Mouse (Mus musculus) A20 (cell line): ENCODE data around the gene Meltf.
A peak's percentile ranks its signal among the peaks of the same experiment; 100 is the strongest.
"Not testable (repeated sequence)": the region's sequence is repeated elsewhere in the genome, so short reads cannot be mapped to it uniquely, and the experiment has no call there.

Source experiments
- DNase-seq: peaks from one replicate; pipeline ENCODE4 v3.0.0-alpha.2; 2011; ENCODE audit warnings: low read depth, low spot score

The Meltf gene

GRCm38 (mm10) chr16:31933751-31934549, 55.3 kb downstream of the Meltf start, which contains the start of gene Pigz:
Gene Pigz (plus strand): TSS chr16:31933851.
- no peak for DNase-seq

GRCm38 (mm10) chr16:31934550-31935010, 56.0 kb downstream of the Meltf start:
- no peak for DNase-seq

- no peak for DNase-seq
Observed at GRCm38 (mm10) chr16:31935091-31935979, 56.7 kb downstream of the Meltf start.

- DNase-seq = no peak
Observed at GRCm38 (mm10) chr16:31936568-31936967, 58.0 kb downstream of the Meltf start.

- DNase-seq = no peak
Observed at GRCm38 (mm10) chr16:31938856-31939255, 60.2 kb downstream of the Meltf start.

DNA sequence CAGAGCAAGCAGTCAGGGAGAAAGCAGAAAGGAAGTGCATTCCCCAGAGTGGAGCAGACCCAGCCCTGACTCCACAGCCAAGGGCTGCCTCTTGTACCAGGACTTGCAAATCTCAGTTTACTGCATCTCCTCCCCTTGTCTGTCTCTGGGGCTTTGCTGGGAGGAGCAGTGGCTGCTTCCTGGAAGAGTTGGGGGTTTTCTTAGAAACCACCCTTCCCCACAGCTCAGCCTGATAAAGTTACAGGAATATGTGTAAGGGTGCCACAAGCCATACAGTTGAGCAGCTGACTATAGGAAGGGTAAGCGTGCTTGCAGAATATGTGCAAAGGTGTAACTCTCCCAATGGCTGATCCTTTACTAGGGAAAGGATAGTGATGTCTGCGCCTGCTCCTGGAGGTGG, 62.0 kb downstream of the Meltf start:
- no peak for DNase-seq

- peak; percentile 75 for DNase-seq
Observed at GRCm38 (mm10) chr16:31943980-31944379, 65.4 kb downstream of the Meltf start.

DNA sequence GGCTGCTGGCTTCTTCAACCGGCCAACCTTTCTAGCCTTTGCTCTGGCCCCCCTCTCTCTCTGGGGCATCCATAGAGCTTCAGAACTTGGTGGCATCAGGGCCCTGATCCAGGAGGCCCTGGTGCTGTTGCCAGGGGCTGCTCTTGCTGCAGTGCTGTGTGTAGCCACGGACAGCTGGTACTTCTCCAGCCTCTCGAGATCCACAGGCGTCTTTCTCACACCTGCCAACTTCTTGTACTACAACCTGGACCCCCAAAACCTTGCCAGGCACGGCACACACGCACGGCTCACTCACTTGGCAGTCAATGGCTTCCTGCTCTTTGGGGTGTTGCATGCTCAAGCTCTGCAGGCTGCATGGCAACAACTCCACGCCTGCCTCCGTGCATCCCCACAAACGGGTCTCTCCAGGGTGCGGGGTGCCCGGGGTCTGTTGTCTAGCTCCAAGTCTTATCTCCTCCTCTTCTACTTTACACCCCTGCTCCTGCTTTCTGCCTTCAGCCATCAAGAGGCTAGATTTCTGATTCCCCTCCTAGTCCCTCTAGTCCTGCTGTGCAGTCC, 66.2 kb downstream of the Meltf start:
- DNase-seq = no peak

- no peak for DNase-seq
Observed at GRCm38 (mm10) chr16:31945372-31945771, 66.8 kb downstream of the Meltf start.

- not testable (repeated sequence) for DNase-seq
Observed at GRCm38 (mm10) chr16:31945986-31946385, 67.4 kb downstream of the Meltf start.

DNA sequence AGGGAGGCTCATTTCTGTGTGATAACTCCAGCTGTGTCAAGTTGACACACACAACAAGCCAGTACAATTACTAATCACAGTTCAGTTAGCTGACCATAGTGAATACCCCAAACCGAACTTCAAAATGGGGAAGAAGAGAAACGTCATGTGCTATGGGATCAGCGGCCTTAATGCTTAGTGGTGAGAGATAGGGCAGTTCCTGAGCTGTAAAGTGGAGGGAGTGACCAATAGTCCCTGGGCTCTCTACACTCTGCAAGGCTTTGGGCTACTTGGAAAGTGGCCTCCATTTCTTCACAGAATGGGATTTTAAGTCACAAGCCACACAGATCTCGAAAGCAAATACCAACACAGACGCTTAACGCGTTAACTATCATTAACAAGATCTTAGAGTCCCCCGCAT, 68.7 kb downstream of the Meltf start:
- peak; percentile 59 for DNase-seq

DNA sequence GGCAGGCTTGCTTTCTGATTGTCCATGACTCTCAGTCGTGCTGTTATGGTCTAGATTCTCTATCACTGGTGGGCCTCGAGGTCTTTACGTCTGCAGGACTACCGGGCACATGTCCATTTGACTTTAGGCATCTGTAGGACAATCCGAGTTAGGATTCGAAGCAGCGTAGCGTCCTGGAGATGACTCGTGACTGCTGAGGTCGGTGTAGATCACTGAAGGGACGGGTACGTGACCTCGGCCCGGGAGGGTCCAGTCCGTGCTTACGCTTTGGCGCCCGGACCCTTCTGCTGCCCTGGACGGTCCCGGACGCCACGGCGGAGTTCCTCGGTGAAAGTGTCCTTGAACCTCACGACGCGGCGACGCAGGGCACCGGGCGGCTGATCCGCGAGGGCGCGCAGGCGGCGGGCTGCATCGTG, 69.3 kb downstream of the Meltf start:
- DNase-seq = no peak

DNA sequence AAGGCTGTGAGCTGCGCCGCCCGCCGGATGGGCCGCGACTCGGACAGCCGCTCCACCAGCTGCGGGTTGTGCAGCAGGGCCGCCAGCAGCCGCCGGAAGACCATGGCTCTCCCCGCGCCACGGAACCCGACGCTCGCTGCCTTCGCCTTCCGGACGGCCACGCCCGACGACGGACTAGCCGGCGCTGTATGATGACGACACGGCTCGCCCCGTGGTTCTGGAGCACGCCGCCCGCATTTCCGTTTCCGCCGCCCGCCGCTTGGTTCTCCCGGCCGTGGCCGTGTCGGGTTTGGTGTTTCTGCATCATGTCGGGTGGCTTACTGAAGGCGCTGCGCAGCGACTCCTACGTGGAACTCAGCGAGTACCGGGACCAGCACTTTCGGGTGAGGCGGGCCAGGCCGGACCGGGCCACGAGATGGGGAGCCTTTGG, 69.8 kb downstream of the Meltf start, which contains the start of the genes 0610012G03Rik and Ncbp2:
Gene 0610012G03Rik, minus strand, starts transcription at position 150 of the 430 bp plus-strand sequence.
Gene Ncbp2, plus strand, starts transcription at position 169 of the 430 bp plus-strand sequence.
- peak; percentile 96 for DNase-seq
